Mouse (Mus musculus): ENCODE results near the gene Rpl37. TPM values are rescaled to one million over a fixed set of nuclear protein-coding genes. Genes with fewer than 3 reads are reported as not detected.
A peak's percentile ranks its signal among the peaks of the same experiment; 100 is the strongest.

Rpl37 gene
- 582 and 603 TPM in 2 replicates for polyA plus RNA-seq (2016; fragmentation: Nextera tagmentation; extraction: Ambion mirVana)

DNA sequence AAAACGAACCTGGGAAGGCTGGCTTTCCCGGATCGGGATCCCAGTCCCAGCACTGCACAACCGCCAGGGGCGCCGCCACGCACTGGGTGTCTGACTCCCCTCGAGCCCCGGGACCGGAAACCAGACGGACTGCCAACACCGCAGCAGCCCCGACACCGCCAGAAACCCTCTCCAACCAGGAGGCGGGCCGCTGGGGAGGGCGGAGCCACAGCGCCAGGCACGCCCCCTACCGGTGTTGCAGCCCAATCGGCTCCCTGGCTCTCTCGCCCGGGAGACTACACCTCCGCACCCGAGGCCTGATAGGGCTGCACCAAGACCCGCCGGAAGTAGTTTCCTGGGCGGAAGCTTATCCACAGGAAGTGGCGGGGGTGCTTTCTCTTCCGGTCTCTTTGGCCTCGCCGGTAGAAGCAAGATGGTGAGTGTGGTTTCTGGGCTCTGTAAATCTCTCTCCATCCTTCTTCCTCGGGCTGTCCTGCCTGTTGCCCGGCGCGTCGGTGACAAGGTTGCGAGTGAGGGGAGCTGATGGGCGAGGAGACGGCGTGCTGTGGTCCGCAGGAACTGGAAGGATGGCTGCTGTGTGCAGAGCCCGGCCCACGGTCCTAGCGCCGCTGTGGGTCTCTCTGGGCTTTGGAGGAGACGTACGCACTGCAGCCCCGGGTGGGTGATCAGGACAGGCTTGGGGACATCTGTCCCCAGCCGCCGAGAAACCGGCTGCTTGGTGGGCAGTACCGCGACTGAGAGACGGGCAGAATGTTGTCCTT, at the start of gene Rpl37:
Rpl37 (plus strand) TSS at position 376 of the 761 bp plus-strand sequence.
- Histone ChIP-seq H3K4me2 (peak within 1 kb of the TSS; percentile 80), H3K4me1 (replicated peaks) (peaks cover 17% of the 10 kb centered on the region), H3K9me3 (no peaks in the 10 kb centered on the region), H3K9ac (replicated peaks) (peak within 1 kb of the TSS; percentile 91), H3K27ac (peak within 1 kb of the TSS; percentile 97), H3K36me3 (peaks cover 41% of the 10 kb centered on the region), H3K27me3 (no peaks in the 10 kb centered on the region), H3K4me3 (replicated peaks) (peak within 1 kb of the TSS; percentile 87)
- WGBS: under 1% methylated on average over 55 of the region's 55 CpGs
- ATAC-seq (ENCODE audit: insufficient number of reproducible peaks, insufficient read depth, low FRiP score, low TSS enrichment, low read depth): peak; percentile 98

DNA sequence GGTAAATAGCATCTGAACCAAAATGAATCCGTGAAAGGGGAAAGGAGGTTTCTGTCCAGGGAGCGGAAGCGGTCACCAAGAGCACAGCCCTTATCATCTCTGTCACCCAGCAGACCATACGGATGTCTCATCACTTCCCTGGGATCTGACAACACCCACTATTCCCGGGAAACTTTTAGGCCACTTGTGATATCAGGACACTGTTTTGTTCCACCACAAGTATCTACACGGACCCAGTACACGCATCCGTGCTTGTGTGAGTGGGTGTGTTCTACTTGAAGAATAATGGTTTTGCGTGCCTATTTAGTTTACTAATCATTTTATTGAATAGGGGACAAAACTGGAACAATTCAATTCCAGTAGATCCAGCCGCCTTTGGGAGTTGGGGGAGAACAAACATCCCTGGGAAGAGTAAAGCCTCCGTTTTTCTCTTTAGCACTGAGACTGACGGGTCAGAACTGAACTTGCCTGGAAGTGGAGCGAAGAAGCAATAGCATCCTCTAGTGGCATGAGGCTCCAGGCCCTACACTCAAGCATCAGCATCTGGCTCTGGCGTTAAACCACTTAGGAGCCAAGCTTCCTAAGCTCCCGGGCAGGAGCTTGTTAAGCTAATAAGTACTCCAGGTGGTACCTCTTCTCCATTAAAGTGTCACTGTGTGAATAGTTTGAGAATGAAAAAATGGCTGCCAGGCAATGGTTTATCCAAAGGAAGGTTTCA, 47.5 kb upstream of the Rpl37 start:
- Histone ChIP-seq H3K4me2 (no peak overlapping the region), H3K9me3 (no peaks in the 10 kb centered on the region), H3K27me3 (no peaks in the 10 kb centered on the region), H3K27ac (no peak overlapping the region), H3K9ac (replicated peaks) (no peak overlapping the region), H3K36me3 (no peaks in the 10 kb centered on the region), H3K4me1 (replicated peaks) (no peaks in the 10 kb centered on the region), H3K4me3 (replicated peaks) (no peak overlapping the region)
- 60% methylated on average over 15 of the region's 15 CpGs for WGBS
- peak; percentile 63; the same call in 1 of the 2 replicates for ATAC-seq (ENCODE audit: insufficient number of reproducible peaks, insufficient read depth, low FRiP score, low TSS enrichment, low read depth)

DNA sequence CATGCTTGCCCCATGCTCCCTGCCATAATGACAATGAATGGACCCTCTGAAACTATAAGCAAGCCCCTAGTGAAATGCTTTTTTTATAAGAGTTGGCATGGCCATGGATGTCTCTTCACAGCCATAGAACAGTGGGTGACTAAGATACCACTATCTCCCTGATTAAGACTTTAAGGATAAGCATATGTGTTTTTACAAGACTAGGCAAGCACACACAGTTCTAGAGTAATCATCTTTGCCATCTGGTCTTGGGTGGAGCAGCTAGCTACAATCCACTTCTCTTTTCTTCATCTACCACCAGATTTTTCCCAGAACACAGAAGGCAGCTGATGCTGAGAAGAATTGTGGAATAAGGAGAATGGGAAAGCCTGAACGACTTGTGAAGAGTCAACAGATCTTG, 35.2 kb upstream of the Rpl37 start:
- Histone ChIP-seq H3K4me2 (no peak overlapping the region), H3K27me3 (no peaks in the 10 kb centered on the region), H3K4me1 (replicated peaks) (no peaks in the 10 kb centered on the region), H3K9ac (replicated peaks) (no peak overlapping the region), H3K9me3 (no peaks in the 10 kb centered on the region), H3K36me3 (no peaks in the 10 kb centered on the region), H3K4me3 (replicated peaks) (no peak overlapping the region), H3K27ac (no peak overlapping the region)
- no peak for ATAC-seq (ENCODE audit: insufficient number of reproducible peaks, insufficient read depth, low FRiP score, low TSS enrichment, low read depth)
- WGBS: 68% methylated on average over 1 of the region's 1 CpGs

DNA sequence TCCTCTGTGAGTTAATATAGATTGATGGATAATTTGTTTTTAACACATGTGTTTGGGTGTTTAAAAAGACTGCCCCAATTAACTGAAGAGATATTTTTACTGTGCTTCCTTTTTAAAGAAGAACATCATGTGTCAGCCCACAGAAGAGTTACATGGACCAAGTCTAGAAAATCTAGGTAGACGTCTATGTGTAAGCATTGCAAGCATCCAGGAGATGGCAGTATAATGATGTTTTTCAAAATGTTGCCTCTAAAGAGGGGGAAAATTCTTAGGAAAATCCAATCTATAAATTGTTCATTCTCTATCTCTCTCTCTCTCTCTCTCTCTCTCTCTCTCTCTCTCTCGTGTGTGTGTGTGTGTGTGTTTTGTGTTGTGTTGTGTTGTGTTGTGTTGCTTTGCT, 30.3 kb upstream of the Rpl37 start:
- H3K27me3 ChIP-seq: no peaks in the 10 kb centered on the region
- 19% methylated on average over 2 of the region's 2 CpGs for WGBS
- H3K9me3 ChIP-seq: no peaks in the 10 kb centered on the region
- no peaks in the 10 kb centered on the region for H3K36me3 ChIP-seq
- no peak overlapping the region for H3K4me3 ChIP-seq (replicated peaks)
- no peak overlapping the region for H3K4me2 ChIP-seq
- peaks cover 10% of the 10 kb centered on the region; the same call in 1 of the 2 replicates for H3K4me1 ChIP-seq (replicated peaks)
- ATAC-seq (ENCODE audit: insufficient number of reproducible peaks, insufficient read depth, low FRiP score, low TSS enrichment, low read depth): no peak
- H3K9ac ChIP-seq (replicated peaks): no peak overlapping the region
- no peak overlapping the region for H3K27ac ChIP-seq

DNA sequence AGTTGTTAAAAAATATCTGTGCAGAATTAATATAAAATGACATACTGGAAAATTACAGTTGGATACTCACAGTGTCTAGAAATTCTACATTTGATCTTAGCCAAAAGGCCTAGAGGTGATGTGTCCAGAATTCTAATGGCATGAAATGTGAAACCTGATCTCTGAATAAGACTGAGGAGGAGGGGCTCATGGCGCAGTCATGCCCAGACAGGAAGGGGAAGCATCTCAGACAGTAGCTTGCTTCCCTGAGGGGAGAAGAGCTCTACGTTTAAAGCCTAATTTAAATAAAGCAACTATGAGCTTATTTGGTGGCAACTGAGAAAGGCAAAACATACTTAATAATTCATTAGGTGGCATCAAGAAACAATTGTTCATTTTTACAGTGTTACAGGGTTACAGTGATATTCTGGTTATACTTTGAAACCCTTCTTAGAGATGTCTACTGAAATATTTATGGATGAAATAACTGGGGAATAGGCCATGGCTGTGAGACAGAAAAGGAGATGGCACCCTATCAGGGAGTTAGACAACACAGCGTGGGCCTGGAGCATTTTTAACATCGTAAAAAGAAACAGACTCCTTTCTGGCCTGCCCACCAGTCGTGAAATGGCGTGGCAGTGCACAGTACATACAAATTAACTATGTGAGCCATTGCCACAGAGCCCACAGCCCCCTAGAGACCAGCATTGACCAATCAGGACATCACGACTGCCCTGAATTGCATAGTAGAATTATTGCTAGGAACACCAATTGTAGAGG, 27.4 kb upstream of the Rpl37 start:
- Histone ChIP-seq H3K4me1 (replicated peaks) (peaks cover 10% of the 10 kb centered on the region; the same call in 1 of the 2 replicates), H3K36me3 (no peaks in the 10 kb centered on the region), H3K9ac (replicated peaks) (no peak overlapping the region), H3K9me3 (no peaks in the 10 kb centered on the region), H3K27me3 (no peaks in the 10 kb centered on the region), H3K4me2 (no peak overlapping the region), H3K27ac (no peak overlapping the region), H3K4me3 (replicated peaks) (no peak overlapping the region)
- 49% methylated on average over 7 of the region's 7 CpGs for WGBS
- ATAC-seq (ENCODE audit: insufficient number of reproducible peaks, insufficient read depth, low FRiP score, low TSS enrichment, low read depth): no peak

DNA sequence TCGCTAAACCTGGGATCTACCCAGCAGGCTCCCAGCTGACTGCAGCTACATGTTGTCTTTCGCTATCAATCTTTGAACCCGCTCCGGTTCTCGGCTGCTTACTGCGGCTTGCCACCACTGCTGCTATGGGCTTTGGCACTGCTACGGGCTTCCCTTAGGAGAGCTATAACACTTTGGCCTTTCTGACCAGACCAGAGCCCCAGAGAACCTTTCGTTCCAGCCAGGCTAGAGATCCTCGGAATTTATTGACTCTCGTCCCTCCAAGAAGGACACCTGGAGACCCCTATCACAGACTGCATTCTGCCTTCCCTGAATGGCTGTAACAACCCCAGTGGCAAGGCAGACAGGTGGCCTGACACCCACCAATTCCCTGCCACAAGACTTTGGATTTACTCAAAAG, 26.3 kb upstream of the Rpl37 start:
- no peak for ATAC-seq (ENCODE audit: insufficient number of reproducible peaks, insufficient read depth, low FRiP score, low TSS enrichment, low read depth)
- WGBS: 94% methylated on average over 10 of the region's 10 CpGs
- Histone ChIP-seq H3K4me1 (replicated peaks) (peaks cover 10% of the 10 kb centered on the region; the same call in 1 of the 2 replicates), H3K9me3 (no peaks in the 10 kb centered on the region), H3K9ac (replicated peaks) (no peak overlapping the region), H3K27me3 (no peaks in the 10 kb centered on the region), H3K4me3 (replicated peaks) (no peak overlapping the region), H3K27ac (no peak overlapping the region), H3K36me3 (no peaks in the 10 kb centered on the region), H3K4me2 (no peak overlapping the region)

DNA sequence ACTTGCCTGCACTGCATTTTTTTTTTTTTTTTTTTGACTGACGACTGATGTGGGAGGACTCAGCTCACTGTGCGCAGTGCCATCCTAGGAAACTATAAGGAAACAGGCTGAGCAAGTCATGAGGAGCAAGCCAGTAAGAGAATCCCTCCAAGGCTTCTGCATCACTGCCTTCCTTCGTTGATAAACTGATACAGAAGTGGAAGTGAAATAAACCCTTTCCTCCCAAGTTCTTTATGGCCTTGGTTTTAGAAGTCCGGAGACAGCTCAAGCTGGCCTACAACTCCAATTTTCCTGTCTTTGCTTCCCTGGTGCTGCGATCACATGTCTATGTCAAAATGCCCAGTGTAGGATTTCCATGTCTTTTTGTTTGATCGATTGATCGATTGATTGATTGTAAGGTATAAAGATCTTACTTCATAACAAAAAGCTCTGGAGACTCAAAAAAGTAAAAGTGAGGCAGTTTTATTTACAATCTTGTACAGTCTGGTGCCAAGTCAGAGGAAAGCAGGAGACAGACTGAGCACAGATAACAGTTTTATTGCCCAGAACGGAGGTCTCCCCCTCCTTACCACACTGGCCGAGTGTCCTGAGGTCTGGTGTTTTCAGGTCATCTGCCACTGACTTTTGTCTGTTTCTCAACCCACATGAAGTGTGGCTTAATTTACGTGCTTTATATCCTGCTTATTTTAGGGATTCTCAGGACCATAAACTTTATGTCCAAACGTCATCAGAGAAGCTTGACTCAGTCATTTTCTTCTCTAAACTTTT, 20.7 kb upstream of the Rpl37 start:
- Histone ChIP-seq H3K4me3 (replicated peaks) (no peak overlapping the region), H3K4me1 (replicated peaks) (no peaks in the 10 kb centered on the region), H3K27me3 (no peaks in the 10 kb centered on the region), H3K4me2 (no peak overlapping the region), H3K9ac (replicated peaks) (no peak overlapping the region), H3K27ac (no peak overlapping the region), H3K9me3 (no peaks in the 10 kb centered on the region), H3K36me3 (no peaks in the 10 kb centered on the region)
- WGBS: 71% methylated on average over 11 of the region's 11 CpGs
- no peak for ATAC-seq (ENCODE audit: insufficient number of reproducible peaks, insufficient read depth, low FRiP score, low TSS enrichment, low read depth)

DNA sequence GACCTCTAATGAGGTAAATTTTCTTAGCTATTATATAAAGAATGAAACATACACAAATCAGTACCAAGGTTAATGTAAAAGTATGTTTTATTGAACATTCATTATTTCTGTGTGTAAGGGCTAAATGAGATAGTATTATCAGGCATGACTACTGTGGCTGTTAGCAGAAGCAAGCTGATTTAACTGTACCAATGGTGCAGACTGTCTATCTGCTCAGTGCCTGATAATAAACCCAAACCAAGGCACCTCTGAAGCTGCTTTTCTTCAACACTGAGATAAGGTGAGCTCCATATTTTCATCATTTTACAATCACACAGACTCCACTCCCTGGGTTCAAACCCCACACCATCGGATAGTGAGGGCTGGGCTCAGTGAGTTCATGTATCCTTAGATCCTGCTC, 19.1 kb upstream of the Rpl37 start:
- Histone ChIP-seq H3K4me1 (replicated peaks) (no peaks in the 10 kb centered on the region), H3K27me3 (no peaks in the 10 kb centered on the region), H3K9ac (replicated peaks) (no peak overlapping the region), H3K27ac (no peak overlapping the region), H3K36me3 (no peaks in the 10 kb centered on the region), H3K4me2 (no peak overlapping the region), H3K9me3 (no peaks in the 10 kb centered on the region), H3K4me3 (replicated peaks) (no peak overlapping the region)
- WGBS: 85% methylated on average over 1 of the region's 1 CpGs
- ATAC-seq (ENCODE audit: insufficient number of reproducible peaks, insufficient read depth, low FRiP score, low TSS enrichment, low read depth): no peak

DNA sequence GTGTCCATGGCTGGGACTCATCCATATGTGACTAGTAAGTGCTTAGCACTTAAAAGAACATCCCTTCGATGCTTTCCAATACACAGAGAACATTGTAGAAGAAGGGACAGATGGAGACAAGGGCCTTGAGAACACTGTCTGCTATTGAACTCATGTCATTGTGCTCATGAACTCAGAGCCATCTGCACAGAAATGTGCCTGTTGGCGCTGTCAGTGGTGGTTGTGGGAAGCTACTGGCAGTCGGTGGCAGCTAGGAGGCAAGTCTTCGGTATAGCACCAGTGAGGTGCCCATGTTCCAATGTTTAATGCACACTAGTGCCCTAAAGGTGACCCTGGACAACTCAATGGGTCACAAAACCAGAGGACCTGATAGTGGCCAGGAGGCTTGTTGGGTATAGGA, 14.1 kb upstream of the Rpl37 start:
- Histone ChIP-seq H3K4me3 (replicated peaks) (no peak overlapping the region), H3K36me3 (no peaks in the 10 kb centered on the region), H3K4me1 (replicated peaks) (no peaks in the 10 kb centered on the region), H3K27ac (no peak overlapping the region), H3K4me2 (no peak overlapping the region), H3K27me3 (no peaks in the 10 kb centered on the region), H3K9ac (replicated peaks) (no peak overlapping the region), H3K9me3 (no peaks in the 10 kb centered on the region)
- no peak for ATAC-seq (ENCODE audit: insufficient number of reproducible peaks, insufficient read depth, low FRiP score, low TSS enrichment, low read depth)
- 93% methylated on average over 4 of the region's 4 CpGs for WGBS

DNA sequence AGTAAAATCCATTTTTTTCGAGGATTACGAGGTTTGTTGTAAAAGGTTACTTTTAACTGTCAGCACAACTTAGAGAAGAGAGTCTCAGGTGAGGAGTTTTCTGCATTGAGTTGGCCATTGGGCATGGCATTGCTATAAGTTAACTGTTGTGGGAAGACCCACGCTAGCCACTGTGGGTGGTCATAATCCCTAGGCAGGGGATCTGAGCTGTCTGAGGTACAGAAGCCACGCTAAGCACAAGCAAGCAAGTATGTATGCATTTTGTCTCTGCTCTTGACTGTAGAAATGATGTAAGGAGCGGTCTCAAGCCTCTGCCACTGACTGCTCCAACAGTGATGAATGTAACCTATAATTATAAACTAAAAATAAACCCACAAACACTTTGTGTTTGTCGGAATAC, 10.6 kb upstream of the Rpl37 start:
- H3K4me1 ChIP-seq (replicated peaks): no peaks in the 10 kb centered on the region
- no peaks in the 10 kb centered on the region for H3K27me3 ChIP-seq
- no peak overlapping the region for H3K4me3 ChIP-seq (replicated peaks)
- no peak overlapping the region for H3K4me2 ChIP-seq
- H3K9ac ChIP-seq (replicated peaks): no peak overlapping the region
- WGBS: 79% methylated on average over 6 of the region's 6 CpGs
- no peak overlapping the region for H3K27ac ChIP-seq
- ATAC-seq (ENCODE audit: insufficient number of reproducible peaks, insufficient read depth, low FRiP score, low TSS enrichment, low read depth): no peak
- no peaks in the 10 kb centered on the region for H3K36me3 ChIP-seq
- H3K9me3 ChIP-seq: no peaks in the 10 kb centered on the region
